Mouse (Mus musculus): ENCODE data around the gene C1galt1c1. TPM values are rescaled to one million over a fixed set of nuclear protein-coding genes. Genes with fewer than 3 reads are reported as not detected.

C1galt1c1 gene
- polyA plus RNA-seq (2015; fragmentation: Nextera tagmentation; extraction: Ambion mirVana) = 33.5 and 34.2 TPM in 2 replicates

DNA sequence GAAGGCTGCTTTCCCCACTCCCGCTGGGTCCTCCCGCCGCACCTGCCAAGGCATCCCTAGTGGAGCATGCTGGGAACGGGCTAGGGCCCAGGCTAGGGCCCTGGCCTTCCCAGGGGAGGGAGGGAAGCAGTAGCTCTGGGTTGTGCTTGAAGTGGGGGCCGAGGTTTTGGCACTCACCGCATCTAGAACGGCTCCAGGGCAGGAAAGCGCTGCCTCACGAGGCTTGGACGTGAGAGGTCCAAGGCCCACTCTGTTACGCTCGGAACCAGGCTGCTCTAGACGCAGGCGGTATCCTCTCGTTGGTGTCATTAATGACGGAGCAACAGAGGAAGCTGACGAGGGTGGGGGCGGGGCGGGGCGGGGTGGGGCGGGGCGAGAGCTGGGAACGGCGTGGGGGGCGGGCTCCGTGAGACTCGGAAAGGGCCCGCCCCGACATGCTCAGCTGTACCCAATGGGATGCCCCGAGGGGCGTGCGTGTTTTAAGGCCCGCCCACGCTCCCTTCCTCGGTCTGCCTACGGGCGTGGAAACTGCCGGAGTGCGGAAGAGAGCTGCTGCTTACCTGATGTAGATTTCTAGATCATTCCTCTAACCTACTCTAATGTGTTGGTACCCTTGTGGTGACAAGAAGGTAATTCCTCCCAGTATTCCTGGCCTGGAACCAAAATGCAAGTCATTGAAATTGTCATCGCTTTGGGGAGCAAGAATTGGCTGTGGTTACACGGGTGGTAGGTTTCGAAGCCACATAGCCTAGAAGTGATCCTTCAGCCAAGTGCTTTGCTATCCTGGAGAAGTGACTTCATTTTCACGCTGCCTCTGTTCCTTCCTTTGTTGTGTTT is at the start of gene C1galt1c1:
TSS of gene C1galt1c1 (minus strand) at position 287 of the 837 bp plus-strand sequence.
- Histone ChIP-seq H3K36me3 (0 out of 2 replicates have a peak, but pooled peaks cover 2% of the 10 kb centered on the region), H3K9ac (replicated peaks) (peak within 1 kb of the TSS; percentile 59), H3K27me3 (replicated peaks) (no peaks in the 10 kb centered on the region), H3K4me1 (peaks cover 7% of the 10 kb centered on the region; the same call in 1 of the 2 replicates), H3K27ac (replicated peaks) (peak within 1 kb of the TSS; percentile 90), H3K9me3 (replicated peaks) (no peaks in the 10 kb centered on the region), H3K4me3 (replicated peaks) (peak within 1 kb of the TSS; percentile 52), H3K4me2 (peak within 1 kb of the TSS; percentile 54)
- peak; percentile 99 for ATAC-seq (ENCODE audit: low FRiP score)
- 23% methylated on average over 30 of the region's 43 CpGs for WGBS

- 53% methylated on average over 2 of the region's 2 CpGs for WGBS
- H3K4me3 ChIP-seq (replicated peaks) = no peak overlapping the region
- no peak overlapping the region for H3K4me2 ChIP-seq
- no peak for ATAC-seq (ENCODE audit: low FRiP score)
- H3K27me3 ChIP-seq (replicated peaks) = no peaks in the 10 kb centered on the region
- H3K36me3 ChIP-seq = no peaks in the 10 kb centered on the region
- no peak overlapping the region for H3K9ac ChIP-seq (replicated peaks)
- H3K9me3 ChIP-seq (replicated peaks) = no peaks in the 10 kb centered on the region
- no peaks in the 10 kb centered on the region for H3K4me1 ChIP-seq
- H3K27ac ChIP-seq (replicated peaks) = no peak overlapping the region
Measured at GRCm38 (mm10) chrX:38681972-38682371, 47.1 kb upstream of the C1galt1c1 start.

DNA sequence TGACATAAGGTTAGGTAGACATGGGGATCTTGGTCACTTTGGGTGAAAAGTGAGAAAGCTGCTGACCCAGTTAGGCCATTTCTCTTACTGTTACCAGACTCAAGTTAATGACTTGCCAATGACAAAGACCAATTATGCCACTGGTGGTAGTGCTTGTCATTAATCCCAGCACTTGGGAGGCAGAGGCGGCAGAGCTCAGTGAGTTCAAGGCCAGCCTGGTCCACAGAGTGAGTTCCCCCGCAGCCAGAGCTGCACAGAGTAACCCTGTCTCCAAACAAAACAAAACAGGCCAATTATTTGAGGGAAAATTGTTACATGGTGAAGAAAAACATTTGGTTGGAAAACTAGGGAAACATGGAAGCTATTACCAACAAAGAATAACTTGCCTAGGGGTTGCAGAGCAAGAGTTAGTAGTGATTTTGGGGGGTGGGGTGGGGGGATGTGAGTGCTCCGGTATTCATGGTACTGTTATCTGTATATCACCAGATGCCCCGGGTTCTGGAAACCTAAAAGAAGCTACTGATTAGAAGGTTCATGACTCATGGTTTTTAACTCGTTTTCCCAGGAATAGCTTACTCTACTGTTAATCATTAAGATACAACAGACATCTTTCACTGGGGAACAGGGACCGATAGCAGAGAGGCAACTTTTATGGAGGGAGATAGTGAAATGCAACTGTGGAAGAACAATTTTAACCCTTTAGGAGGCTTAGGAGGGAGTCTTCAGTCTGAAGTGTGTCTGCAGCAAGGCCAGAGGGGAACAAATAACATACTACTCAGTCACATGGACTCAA is 34.4 kb upstream of the C1galt1c1 start:
- Histone ChIP-seq H3K4me3 (replicated peaks) (no peak overlapping the region), H3K9ac (replicated peaks) (no peak overlapping the region), H3K9me3 (replicated peaks) (no peaks in the 10 kb centered on the region), H3K27me3 (replicated peaks) (no peaks in the 10 kb centered on the region), H3K4me2 (no peak overlapping the region), H3K36me3 (no peaks in the 10 kb centered on the region), H3K27ac (replicated peaks) (no peak overlapping the region), H3K4me1 (no peaks in the 10 kb centered on the region)
- 80% methylated on average over 6 of the region's 6 CpGs for WGBS
- no peak for ATAC-seq (ENCODE audit: low FRiP score)

GRCm38 (mm10) chrX:38656206-38656883 is 21.5 kb upstream of the C1galt1c1 start:
- H3K27me3 ChIP-seq (replicated peaks) = no peaks in the 10 kb centered on the region
- H3K4me3 ChIP-seq (replicated peaks) = no peak overlapping the region
- H3K36me3 ChIP-seq = no peaks in the 10 kb centered on the region
- H3K4me1 ChIP-seq = no peaks in the 10 kb centered on the region
- H3K9ac ChIP-seq (replicated peaks) = no peak overlapping the region
- no peak overlapping the region for H3K27ac ChIP-seq (replicated peaks)
- ATAC-seq (ENCODE audit: low FRiP score) = peak; percentile 82
- no peak overlapping the region for H3K4me2 ChIP-seq
- WGBS = 39% methylated on average over 4 of the region's 4 CpGs
- H3K9me3 ChIP-seq (replicated peaks) = no peaks in the 10 kb centered on the region

- ATAC-seq (ENCODE audit: low FRiP score) = no peak
- Histone ChIP-seq H3K4me1 (no peaks in the 10 kb centered on the region), H3K9me3 (replicated peaks) (no peaks in the 10 kb centered on the region), H3K36me3 (no peaks in the 10 kb centered on the region), H3K9ac (replicated peaks) (no peak overlapping the region), H3K4me3 (replicated peaks) (no peak overlapping the region), H3K27ac (replicated peaks) (no peak overlapping the region), H3K4me2 (no peak overlapping the region), H3K27me3 (replicated peaks) (no peaks in the 10 kb centered on the region)
- 85% methylated on average over 5 of the region's 5 CpGs for WGBS
Measured at GRCm38 (mm10) chrX:38654681-38655080, 19.8 kb upstream of the C1galt1c1 start.

- WGBS = 67% methylated on average over 1 of the region's 1 CpGs
- Histone ChIP-seq H3K9me3 (replicated peaks) (no peaks in the 10 kb centered on the region), H3K27ac (replicated peaks) (no peak overlapping the region), H3K9ac (replicated peaks) (no peak overlapping the region), H3K4me3 (replicated peaks) (no peak overlapping the region), H3K4me1 (no peaks in the 10 kb centered on the region), H3K4me2 (no peak overlapping the region), H3K27me3 (replicated peaks) (no peaks in the 10 kb centered on the region), H3K36me3 (no peaks in the 10 kb centered on the region)
- no peak for ATAC-seq (ENCODE audit: low FRiP score)
Measured at GRCm38 (mm10) chrX:38653181-38653580, 18.3 kb upstream of the C1galt1c1 start.

GRCm38 (mm10) chrX:38651167-38651566 is 16.3 kb upstream of the C1galt1c1 start:
- Histone ChIP-seq H3K9ac (replicated peaks) (no peak overlapping the region), H3K4me3 (replicated peaks) (no peak overlapping the region), H3K27me3 (replicated peaks) (no peaks in the 10 kb centered on the region), H3K9me3 (replicated peaks) (no peaks in the 10 kb centered on the region), H3K4me1 (no peaks in the 10 kb centered on the region), H3K4me2 (no peak overlapping the region), H3K36me3 (no peaks in the 10 kb centered on the region), H3K27ac (replicated peaks) (no peak overlapping the region)
- ATAC-seq (ENCODE audit: low FRiP score) = no peak
- WGBS = 27% methylated on average over 6 of the region's 7 CpGs

DNA sequence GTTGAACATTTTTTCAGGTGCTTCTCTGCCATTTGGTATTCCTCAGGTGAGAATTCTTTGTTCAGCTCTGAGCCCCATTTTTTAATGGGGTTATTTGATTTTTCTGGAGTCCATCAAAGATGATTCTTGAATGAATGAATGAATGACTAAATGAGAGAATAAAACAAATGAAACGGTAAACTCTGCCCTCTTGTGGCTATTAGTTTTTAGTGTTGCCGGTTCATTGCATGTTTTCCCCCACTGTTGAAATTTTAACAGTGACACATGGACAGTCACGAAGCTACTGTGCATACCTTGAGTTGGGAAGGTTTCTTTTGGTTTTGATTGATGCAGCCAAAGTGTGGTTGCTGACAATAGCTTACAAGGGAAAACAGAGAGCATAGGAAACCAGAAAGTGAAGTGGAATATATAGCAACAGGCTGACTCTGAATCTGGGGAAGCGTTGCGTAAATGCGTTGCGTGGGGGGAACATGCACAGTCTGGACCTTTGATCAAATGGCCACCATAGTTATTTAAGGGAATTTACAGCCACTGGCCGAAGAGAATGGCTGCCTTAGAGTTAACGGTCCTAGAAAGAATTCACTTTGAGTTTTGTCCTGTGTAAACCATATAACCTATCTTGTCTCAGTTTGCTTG is 15.6 kb upstream of the C1galt1c1 start:
- Histone ChIP-seq H3K27me3 (replicated peaks) (no peaks in the 10 kb centered on the region), H3K9ac (replicated peaks) (no peak overlapping the region), H3K27ac (replicated peaks) (no peak overlapping the region), H3K9me3 (replicated peaks) (no peaks in the 10 kb centered on the region), H3K4me3 (replicated peaks) (no peak overlapping the region), H3K4me2 (no peak overlapping the region), H3K36me3 (no peaks in the 10 kb centered on the region), H3K4me1 (no peaks in the 10 kb centered on the region)
- ATAC-seq (ENCODE audit: low FRiP score) = no peak
- WGBS = 55% methylated on average over 9 of the region's 9 CpGs

DNA sequence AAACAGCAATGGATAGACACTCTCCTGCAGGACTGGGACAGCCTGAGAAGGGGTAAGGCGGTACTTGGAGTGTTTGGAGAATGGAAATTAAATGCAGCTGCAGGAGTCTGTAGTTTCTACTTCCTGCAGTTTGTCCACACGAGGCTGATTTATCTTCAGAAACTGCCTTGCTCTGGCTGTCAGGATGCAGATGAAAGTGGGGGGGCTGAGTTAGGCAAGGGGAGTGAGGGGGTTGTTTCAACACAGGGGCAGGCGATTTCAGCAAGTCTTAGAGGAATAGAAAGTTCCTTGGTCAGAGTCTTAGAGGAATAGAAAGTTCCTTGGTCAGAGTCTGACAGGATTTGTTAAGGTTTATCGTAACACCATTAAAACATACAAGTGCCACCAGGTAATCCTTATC is 7.3 kb upstream of the C1galt1c1 start:
- Histone ChIP-seq H3K36me3 (no peaks in the 10 kb centered on the region), H3K9ac (replicated peaks) (no peak overlapping the region), H3K4me2 (no peak overlapping the region), H3K27ac (replicated peaks) (no peak overlapping the region), H3K4me1 (no peaks in the 10 kb centered on the region), H3K4me3 (replicated peaks) (no peak overlapping the region), H3K27me3 (replicated peaks) (no peaks in the 10 kb centered on the region), H3K9me3 (replicated peaks) (no peaks in the 10 kb centered on the region)
- no peak for ATAC-seq (ENCODE audit: low FRiP score)
- 64% methylated on average over 4 of the region's 4 CpGs for WGBS

- no peaks in the 10 kb centered on the region for H3K27me3 ChIP-seq (replicated peaks)
- no peak overlapping the region for H3K27ac ChIP-seq (replicated peaks)
- H3K4me1 ChIP-seq = no peaks in the 10 kb centered on the region
- H3K4me2 ChIP-seq = no peak overlapping the region
- H3K9ac ChIP-seq (replicated peaks) = no peak overlapping the region
- H3K4me3 ChIP-seq (replicated peaks) = no peak overlapping the region
- H3K9me3 ChIP-seq (replicated peaks) = no peaks in the 10 kb centered on the region
- no peak for ATAC-seq (ENCODE audit: low FRiP score)
- WGBS = 27% methylated on average over 4 of the region's 4 CpGs
- no peaks in the 10 kb centered on the region for H3K36me3 ChIP-seq
Measured at GRCm38 (mm10) chrX:38641435-38641834, 6.5 kb upstream of the C1galt1c1 start.

DNA sequence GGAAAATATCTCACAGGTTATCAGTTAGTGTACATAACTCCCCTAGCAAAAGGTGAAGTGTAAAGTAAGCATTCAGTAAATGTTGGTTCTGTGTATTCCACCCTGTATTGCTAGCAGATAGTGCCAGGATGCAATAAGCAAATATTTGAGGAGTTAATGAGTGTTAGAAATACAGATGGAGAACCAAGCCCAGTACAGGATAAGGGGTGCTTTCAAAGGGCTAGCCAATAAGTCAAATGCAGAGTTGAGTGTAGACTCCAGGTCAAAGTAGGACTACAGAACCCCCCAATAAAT is 698 bp upstream of the C1galt1c1 start:
- peak overlapping the region; percentile 77 for H3K27ac ChIP-seq (replicated peaks)
- H3K4me2 ChIP-seq = peak overlapping the region; percentile 54
- H3K36me3 ChIP-seq = 0 out of 2 replicates have a peak, but pooled peaks cover 2% of the 10 kb centered on the region
- H3K4me3 ChIP-seq (replicated peaks) = peak overlapping the region; percentile 52
- H3K27me3 ChIP-seq (replicated peaks) = no peaks in the 10 kb centered on the region
- peak overlapping the region; percentile 36; the same call in 1 of the 2 replicates for H3K9ac ChIP-seq (replicated peaks)
- no peak for ATAC-seq (ENCODE audit: low FRiP score)
- H3K9me3 ChIP-seq (replicated peaks) = no peaks in the 10 kb centered on the region
- H3K4me1 ChIP-seq = peaks cover 7% of the 10 kb centered on the region; the same call in 1 of the 2 replicates

Data from neural tube, embryonic 15.5 days (tissue).